Mouse (Mus musculus): ENCODE results near the gene Wdr83. TPM values are rescaled to one million over a fixed set of nuclear protein-coding genes. Genes with fewer than 3 reads are reported as not detected.
A peak's percentile ranks its signal among the peaks of the same experiment; 100 is the strongest.

The Wdr83 gene
- total RNA-seq, 2 experiments from 2014 or later, result 1.7 to 4.9 TPM

GRCm38 (mm10) chr8:85080532-85081215 is 432 bp downstream of the Wdr83 start, which contains the start of gene Wdr83os:
Wdr83os (plus strand) TSS chr8:85080740.
- ATAC-seq (replicated peaks; ENCODE audit: low FRiP score, poor library complexity, severe bottlenecking), result 0 out of 2 replicates have a peak, but pooled peaks have one; percentile 35

- peak; percentile 24 for ATAC-seq (replicated peaks; ENCODE audit: low FRiP score, poor library complexity, severe bottlenecking)
Measured at GRCm38 (mm10) chr8:85080214-85080531, 933 bp downstream of the Wdr83 start.

GRCm38 (mm10) chr8:85076993-85077392 is 4.1 kb downstream of the Wdr83 start:
- ATAC-seq (replicated peaks; ENCODE audit: low FRiP score, poor library complexity, severe bottlenecking), result peak; percentile 68

- peak; percentile 55 for ATAC-seq (replicated peaks; ENCODE audit: low FRiP score, poor library complexity, severe bottlenecking)
Measured at GRCm38 (mm10) chr8:85076001-85076400, 5.1 kb downstream of the Wdr83 start.

- no peak for ATAC-seq (replicated peaks; ENCODE audit: low FRiP score, poor library complexity, severe bottlenecking)
Measured at GRCm38 (mm10) chr8:85074617-85075016, 6.5 kb downstream of the Wdr83 start.

- no peak for ATAC-seq (replicated peaks; ENCODE audit: low FRiP score, poor library complexity, severe bottlenecking)
Measured at GRCm38 (mm10) chr8:85074167-85074566, 6.9 kb downstream of the Wdr83 start.

- no peak for ATAC-seq (replicated peaks; ENCODE audit: low FRiP score, poor library complexity, severe bottlenecking)
Measured at GRCm38 (mm10) chr8:85073041-85073612, 8.0 kb downstream of the Wdr83 start.

- ATAC-seq (replicated peaks; ENCODE audit: low FRiP score, poor library complexity, severe bottlenecking), result no peak
Measured at GRCm38 (mm10) chr8:85072364-85072929, 8.7 kb downstream of the Wdr83 start.

GRCm38 (mm10) chr8:85071514-85072281 is 9.4 kb downstream of the Wdr83 start, which contains the start of gene Dhps:
Dhps (plus strand) TSS chr8:85071757.
- ATAC-seq (replicated peaks; ENCODE audit: low FRiP score, poor library complexity, severe bottlenecking), result peak; percentile 81

GRCm38 (mm10) chr8:85071041-85071440 is 10.1 kb downstream of the Wdr83 start:
- no peak for ATAC-seq (replicated peaks; ENCODE audit: low FRiP score, poor library complexity, severe bottlenecking)

GRCm38 (mm10) chr8:85067982-85068381 is 13.1 kb downstream of the Wdr83 start, which contains the start of gene Gm5741:
Gm5741 (minus strand) TSS chr8:85067982.
- no peak for ATAC-seq (replicated peaks; ENCODE audit: low FRiP score, poor library complexity, severe bottlenecking)

GRCm38 (mm10) chr8:85067155-85067554 is 14.0 kb downstream of the Wdr83 start:
- ATAC-seq (replicated peaks; ENCODE audit: low FRiP score, poor library complexity, severe bottlenecking), result no peak

GRCm38 (mm10) chr8:85065213-85065612 is 15.9 kb downstream of the Wdr83 start:
- ATAC-seq (replicated peaks; ENCODE audit: low FRiP score, poor library complexity, severe bottlenecking), result no peak

- no peak for ATAC-seq (replicated peaks; ENCODE audit: low FRiP score, poor library complexity, severe bottlenecking)
Measured at GRCm38 (mm10) chr8:85062603-85063002, 18.5 kb downstream of the Wdr83 start.

GRCm38 (mm10) chr8:85059879-85060616 is 21.1 kb downstream of the Wdr83 start, which contains the start of gene Fbxw9:
Fbxw9 (plus strand) TSS chr8:85060055.
- ATAC-seq (replicated peaks; ENCODE audit: low FRiP score, poor library complexity, severe bottlenecking), result peak; percentile 90

GRCm38 (mm10) chr8:85057367-85057766 is 23.7 kb downstream of the Wdr83 start:
- ATAC-seq (replicated peaks; ENCODE audit: low FRiP score, poor library complexity, severe bottlenecking), result no peak

GRCm38 (mm10) chr8:85043619-85044018 is 37.5 kb downstream of the Wdr83 start:
- ATAC-seq (replicated peaks; ENCODE audit: low FRiP score, poor library complexity, severe bottlenecking), result no peak

- peak; percentile 36 for ATAC-seq (replicated peaks; ENCODE audit: low FRiP score, poor library complexity, severe bottlenecking)
Measured at GRCm38 (mm10) chr8:85037681-85038531, 43.2 kb downstream of the Wdr83 start.

GRCm38 (mm10) chr8:85037366-85037680 is 43.8 kb downstream of the Wdr83 start:
- 0 out of 2 replicates have a peak, but pooled peaks have one; percentile 7 for ATAC-seq (replicated peaks; ENCODE audit: low FRiP score, poor library complexity, severe bottlenecking)
